Mouse (Mus musculus) embryonic fibroblast, embryonic 13.5 days (primary cell): Measurements from ENCODE around the gene Neurog3. TPM values are rescaled to one million over a fixed set of nuclear protein-coding genes. Genes with fewer than 3 reads are reported as not detected.

Source experiments
- H3K27ac ChIP-seq: 2 replicates; pipeline ENCODE4 v1.5.1; 2012; ENCODE audit warnings: low read length, control low read depth, inconsistent platforms; ENCODE audit not compliant: insufficient read depth
- H3K4me1 ChIP-seq: 2 replicates; pipeline ENCODE4 v1.6.1; 2011; ENCODE audit warnings: low read length; ENCODE audit not compliant: control insufficient read depth, insufficient read depth
- H3K4me3 ChIP-seq: 2 replicates; pipeline ENCODE4 v1.5.1; 2011; ENCODE audit warnings: mild to moderate bottlenecking, control low read depth, low read length; ENCODE audit not compliant: insufficient read depth
- CTCF ChIP-seq: IDR thresholded peaks from 2 replicates; pipeline ENCODE4 v1.5.1; 2011; ENCODE audit warnings: mild to moderate bottlenecking, control low read depth, low read length, moderate library complexity, borderline replicate concordance; ENCODE audit not compliant: insufficient read depth
- POLR2A ChIP-seq: IDR thresholded peaks from 2 replicates; pipeline ENCODE4 v1.6.1; 2011; ENCODE audit warnings: low read depth, mild to moderate bottlenecking, control low read depth, low read length, moderate library complexity
- polyA plus RNA-seq: library from polyadenylated mRNA; stranded (reverse); fragments of >200 nt; gene quantifications from 2 replicates; pipeline ENCODE4 v1.2.4, GENCODE M21; 2011; ENCODE audit warnings: low read depth; ENCODE audit not compliant: missing spikeins, insufficient read length

Gene Neurog3
- polyA plus RNA-seq, 1 experiment = not detected

GRCm38 (mm10) chr10:62179944-62180343 lies 47.1 kb downstream of the Neurog3 start:
- Histone ChIP-seq H3K4me1 (no peaks in the 10 kb centered on the region), H3K27ac (no peak overlapping the region), H3K4me3 (no peak overlapping the region)
- TF ChIP-seq CTCF (no peak), POLR2A (no peak)

- Histone ChIP-seq H3K27ac (no peak overlapping the region), H3K4me1 (no peaks in the 10 kb centered on the region), H3K4me3 (no peak overlapping the region)
- TF ChIP-seq POLR2A = no peak
- TF ChIP-seq CTCF = no peak
Measured at GRCm38 (mm10) chr10:62181701-62182100, 48.8 kb downstream of the Neurog3 start.

GRCm38 (mm10) chr10:62182471-62183014 lies 49.7 kb downstream of the Neurog3 start:
- no peak overlapping the region for H3K27ac ChIP-seq
- no peaks in the 10 kb centered on the region for H3K4me1 ChIP-seq
- TF ChIP-seq CTCF (no peak), POLR2A (no peak)
- no peak overlapping the region for H3K4me3 ChIP-seq

- Histone ChIP-seq H3K4me3 (no peak overlapping the region), H3K4me1 (no peaks in the 10 kb centered on the region), H3K27ac (no peak overlapping the region)
- TF ChIP-seq POLR2A = no peak
- TF ChIP-seq CTCF = peak; percentile 99
Measured at GRCm38 (mm10) chr10:62183053-62183452, 50.2 kb downstream of the Neurog3 start.

Other genes starting within 250 kb of the Neurog3 start
- not detected in 2 replicates for gene Col13a1, start 154.0 kb upstream of the Neurog3 start, polyA plus RNA-seq
- 0.81 and 1.3 TPM in 2 replicates for gene Fam241b, start 10.8 kb downstream of the Neurog3 start, polyA plus RNA-seq
- 1.6 and 1.9 TPM in 2 replicates for gene Tspan15, start 98.2 kb downstream of the Neurog3 start, polyA plus RNA-seq
- not detected in 2 replicates for gene Tacr2, start 119.3 kb downstream of the Neurog3 start, polyA plus RNA-seq
- 45.3 and 56.5 TPM in 2 replicates for gene Hk1, start 246.8 kb downstream of the Neurog3 start, polyA plus RNA-seq